Mouse (Mus musculus) intestine, embryonic 14.5 days (tissue): Measurements from ENCODE around the gene Dnajc11. TPM values are rescaled to one million over a fixed set of nuclear protein-coding genes. Genes with fewer than 3 reads are reported as not detected.

ENCODE experiments used
- ATAC-seq: fragments of 200-750 bp; cut with Nextera tagmentation; replicated peaks from 2 replicates; pipeline ENCODE4 v1.8.0; 2017; ENCODE audit warnings: low read depth, moderate number of reproducible peaks, moderate TSS enrichment, moderate library complexity; ENCODE audit not compliant: low FRiP score, low TSS enrichment
- DNase-seq: peaks from one replicate; pipeline ENCODE4 v3.0.0-alpha.2; 2018; ENCODE audit warnings: low spot score
- H3K27ac ChIP-seq: fragments of 300-500 bp; sonication (generic); 2 replicates; pipeline ENCODE4 v1.5.1; 2014; ENCODE audit warnings: low read depth, mild to moderate bottlenecking, control low read depth
- H3K27me3 ChIP-seq: fragments of 300-500 bp; sonication (generic); replicated peaks from 2 replicates; pipeline ENCODE4 v1.6.1; 2014; ENCODE audit warnings: low read length, control low read depth; ENCODE audit not compliant: control insufficient read depth, insufficient read depth
- H3K36me3 ChIP-seq: fragments of 300-500 bp; sonication (generic); 2 replicates; pipeline ENCODE4 v1.6.1; 2014; ENCODE audit warnings: low read length, control low read depth; ENCODE audit not compliant: control insufficient read depth, insufficient read depth
- H3K4me1 ChIP-seq: fragments of 300-500 bp; sonication (generic); replicated peaks from 2 replicates; pipeline ENCODE4 v1.6.1; 2014; ENCODE audit warnings: low read length, control low read depth, mixed read lengths; ENCODE audit not compliant: control insufficient read depth, insufficient read depth
- H3K4me2 ChIP-seq: fragments of 300-500 bp; sonication (generic); 2 replicates; pipeline ENCODE4 v1.6.1; 2014; ENCODE audit warnings: low read length
- H3K4me3 ChIP-seq: fragments of 300-500 bp; sonication (generic); 2 replicates; pipeline ENCODE4 v1.5.1; 2014; ENCODE audit warnings: low read depth, low read length, control low read depth, mixed read lengths
- H3K9ac ChIP-seq: fragments of 300-500 bp; sonication (generic); 2 replicates; pipeline ENCODE4 v1.6.1; 2014; ENCODE audit warnings: mild to moderate bottlenecking, low read length
- H3K9me3 ChIP-seq: fragments of 300-500 bp; sonication (generic); 2 replicates; pipeline ENCODE4 v1.6.1; 2016; ENCODE audit warnings: low read length, control low read depth; ENCODE audit not compliant: control insufficient read depth
- WGBS: fragments of 180-500 bp; shearing (Covaris S2); extraction: QIAGEN DNeasy Blood & Tissue Kit; methylation state at CpG from one replicate; pipeline ENCODE4 v1.1.7; 2014; 5-methylcytosine and 5-hydroxymethylcytosine counted together
- polyA plus RNA-seq: library from polyadenylated mRNA; unstranded; fragments of >200 nt; fragmentation: Nextera tagmentation; extraction: Ambion mirVana; gene quantifications from 2 replicates; pipeline ENCODE4 v1.2.1, GENCODE M21; 2014

The Dnajc11 gene
- polyA plus RNA-seq, 1 experiment from 2014 or later = 72.7 TPM

DNA sequence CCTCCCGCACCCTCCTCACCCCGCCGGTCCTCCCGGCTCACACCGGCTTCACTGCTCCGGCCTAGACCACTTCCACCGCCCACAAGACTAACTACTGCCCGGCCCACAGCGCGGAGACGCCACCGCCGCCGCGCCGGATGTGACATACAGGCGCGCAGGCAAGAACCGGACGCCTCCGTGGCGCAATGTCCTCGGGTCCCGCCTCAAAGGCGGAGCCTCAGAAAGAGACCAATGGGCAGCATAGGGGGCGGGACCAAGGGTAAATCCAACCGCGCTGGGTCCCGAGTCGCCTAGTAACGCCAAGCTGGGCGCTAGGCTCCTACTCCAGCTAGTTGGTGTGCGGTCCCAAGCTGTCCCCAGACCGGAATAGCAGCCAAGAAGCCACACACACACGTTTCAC lies 94.0 kb downstream of the Dnajc11 start, which contains the start of gene Zbtb48:
Gene Zbtb48, minus strand, starts transcription at position 148 of the 400 bp plus-strand sequence.
- Histone ChIP-seq H3K9ac (peak within 1 kb of the TSS; percentile 69), H3K4me2 (peak within 1 kb of the TSS; percentile 97), H3K36me3 (peaks cover 23% of the 10 kb centered on the region), H3K4me1 (peaks cover 29% of the 10 kb centered on the region), H3K4me3 (peak within 1 kb of the TSS; percentile 69), H3K27me3 (no peaks in the 10 kb centered on the region), H3K9me3 (no peaks in the 10 kb centered on the region), H3K27ac (peak within 1 kb of the TSS; percentile 64; the same call in 1 of the 2 replicates)
- WGBS = 0% methylated on average over 35 of the region's 35 CpGs
- DNase-seq (peak; percentile 92), ATAC-seq (peak; percentile 97)

DNA sequence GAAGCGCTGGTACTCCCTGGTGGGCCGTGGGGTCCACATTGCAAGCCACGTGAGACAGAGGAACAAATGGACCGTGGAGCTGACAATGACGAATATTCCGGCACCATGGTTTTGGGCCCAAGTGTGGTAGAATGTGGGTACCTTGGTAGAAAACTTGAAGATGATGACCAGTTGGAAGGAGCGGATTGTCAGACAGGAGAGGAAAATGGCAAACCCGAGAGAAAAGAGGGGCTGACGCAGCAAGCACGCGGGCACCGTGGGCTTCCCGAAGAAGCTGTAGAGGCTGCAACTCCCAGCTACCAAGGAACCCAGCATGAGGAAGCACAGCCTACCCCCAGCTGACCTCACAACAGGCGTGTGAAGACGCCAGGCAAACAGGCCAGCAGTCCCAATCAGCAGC lies 95.0 kb downstream of the Dnajc11 start:
- ATAC-seq = no peak
- no peak overlapping the region for H3K27ac ChIP-seq
- peak overlapping the region; percentile 86; the same call in 1 of the 2 replicates for H3K4me2 ChIP-seq
- 64% methylated on average over 15 of the region's 15 CpGs for WGBS
- no peaks in the 10 kb centered on the region for H3K9me3 ChIP-seq
- H3K9ac ChIP-seq = no peak overlapping the region
- DNase-seq = no peak
- no peaks in the 10 kb centered on the region for H3K27me3 ChIP-seq
- H3K4me3 ChIP-seq = no peak overlapping the region
- peaks cover 29% of the 10 kb centered on the region for H3K4me1 ChIP-seq
- H3K36me3 ChIP-seq = peaks cover 14% of the 10 kb centered on the region

DNA sequence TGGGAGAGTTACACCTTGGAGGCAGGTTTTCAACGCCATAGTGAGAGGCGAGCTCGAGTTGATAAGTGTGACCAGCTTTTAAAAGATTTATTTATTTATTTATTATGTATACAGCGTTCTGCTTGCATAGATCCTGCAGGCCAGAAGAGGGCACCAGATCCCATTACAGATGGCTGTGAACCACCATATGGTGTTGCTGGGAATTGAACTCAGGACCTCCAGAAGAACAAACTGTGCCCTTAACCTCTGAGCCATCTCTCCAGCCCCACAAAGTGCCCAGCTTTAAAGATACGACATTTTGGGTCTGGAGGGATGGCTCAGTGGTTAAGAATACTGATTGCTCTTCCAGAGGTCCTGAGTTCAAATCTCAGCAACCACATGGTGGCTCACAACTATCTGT lies 95.6 kb downstream of the Dnajc11 start:
- WGBS = 48% methylated on average over 5 of the region's 5 CpGs
- no peak overlapping the region for H3K9ac ChIP-seq
- no peak overlapping the region for H3K4me3 ChIP-seq
- peaks cover 12% of the 10 kb centered on the region; the same call in 1 of the 2 replicates for H3K36me3 ChIP-seq
- peaks cover 29% of the 10 kb centered on the region for H3K4me1 ChIP-seq
- no peaks in the 10 kb centered on the region for H3K27me3 ChIP-seq
- DNase-seq (no peak), ATAC-seq (no peak)
- H3K9me3 ChIP-seq = no peaks in the 10 kb centered on the region
- H3K4me2 ChIP-seq = no peak overlapping the region
- H3K27ac ChIP-seq = no peak overlapping the region

DNA sequence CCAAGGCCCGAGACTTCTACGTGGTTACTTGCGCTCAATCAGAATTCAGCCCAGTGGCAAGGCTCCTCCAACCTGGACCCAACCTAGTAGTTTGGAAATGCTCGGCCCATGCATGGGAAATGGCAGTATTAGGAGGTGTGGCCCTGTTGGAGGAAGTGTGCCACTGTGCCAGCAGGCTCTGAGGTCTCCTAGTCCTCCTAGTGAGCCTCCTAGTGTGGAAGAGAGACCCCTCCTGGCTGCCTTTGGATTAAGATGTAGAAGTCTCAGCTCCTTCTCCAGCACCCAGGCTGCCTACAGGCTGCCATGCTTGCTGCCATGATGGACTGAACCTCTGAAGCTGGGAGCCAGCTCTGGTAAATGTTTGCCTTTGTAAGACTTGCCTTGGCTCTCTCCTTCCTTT lies 96.5 kb downstream of the Dnajc11 start:
- 73% methylated on average over 4 of the region's 4 CpGs for WGBS
- no peak overlapping the region for H3K27ac ChIP-seq
- no peaks in the 10 kb centered on the region for H3K27me3 ChIP-seq
- 0 out of 2 replicates have a peak, but pooled peaks cover 6% of the 10 kb centered on the region for H3K36me3 ChIP-seq
- H3K4me3 ChIP-seq = no peak overlapping the region
- H3K4me2 ChIP-seq = no peak overlapping the region
- peaks cover 25% of the 10 kb centered on the region for H3K4me1 ChIP-seq
- no peak for DNase-seq
- no peaks in the 10 kb centered on the region for H3K9me3 ChIP-seq
- ATAC-seq = no peak
- no peak overlapping the region for H3K9ac ChIP-seq

Other genes starting within 250 kb of the Dnajc11 start
- gene Camta1, start 71.8 kb upstream of the Dnajc11 start, polyA plus RNA-seq = 85.7 and 88.1 TPM in 2 replicates
- gene Thap3, start 55.3 kb downstream of the Dnajc11 start, polyA plus RNA-seq = 29.8 and 34.0 TPM in 2 replicates
- 23.1 and 24.5 TPM in 2 replicates for gene Phf13, start 62.6 kb downstream of the Dnajc11 start, polyA plus RNA-seq
- 5.9 and 6.1 TPM in 2 replicates for gene Klhl21, start 75.1 kb downstream of the Dnajc11 start, polyA plus RNA-seq
- 16.3 and 28.0 TPM in 2 replicates for gene Zbtb48, start 94.0 kb downstream of the Dnajc11 start, polyA plus RNA-seq
- gene Tas1r1, start 104.9 kb downstream of the Dnajc11 start, polyA plus RNA-seq = 0.14 and 0.17 TPM in 2 replicates
- 34.9 and 36.0 TPM in 2 replicates for gene Nol9, start 105.6 kb downstream of the Dnajc11 start, polyA plus RNA-seq
- gene Plekhg5, start 138.8 kb downstream of the Dnajc11 start, polyA plus RNA-seq = 9.0 and 9.2 TPM in 2 replicates
- 0.97 and 0.98 TPM in 2 replicates for gene Tnfrsf25, start 182.2 kb downstream of the Dnajc11 start, polyA plus RNA-seq
- gene Espn, start 218.7 kb downstream of the Dnajc11 start, polyA plus RNA-seq = 22.8 and 24.2 TPM in 2 replicates
- not detected in 2 replicates for gene Hes2, start 225.2 kb downstream of the Dnajc11 start, polyA plus RNA-seq
- 61.5 and 69.7 TPM in 2 replicates for gene Acot7, start 244.4 kb downstream of the Dnajc11 start, polyA plus RNA-seq